Mouse (Mus musculus): ENCODE data around the gene Sstr2. TPM values are rescaled to one million over a fixed set of nuclear protein-coding genes. Genes with fewer than 3 reads are reported as not detected.

The Sstr2 gene
- 1 to 10 TPM; 1.6 to 3.9 TPM for total RNA-seq (2021)
- long read RNA-seq, experiment 1, transcript Sstr2-203 (2 exons, 2,143 nt): major isoform, 5 of 6 reads
- long read RNA-seq, experiment 1, partial matches to known transcripts: 0 of 6 reads
- long read RNA-seq, experiment 1, other reads (novel, unspliced or antisense): 0 of 6 reads
- long read RNA-seq, experiment 2, transcript Sstr2-203 (2 exons, 2,143 nt): major isoform, 5 of 5 reads
- long read RNA-seq, experiment 2, partial matches to known transcripts: 0 of 5 reads
- long read RNA-seq, experiment 2, other reads (novel, unspliced or antisense): 0 of 5 reads

DNA sequence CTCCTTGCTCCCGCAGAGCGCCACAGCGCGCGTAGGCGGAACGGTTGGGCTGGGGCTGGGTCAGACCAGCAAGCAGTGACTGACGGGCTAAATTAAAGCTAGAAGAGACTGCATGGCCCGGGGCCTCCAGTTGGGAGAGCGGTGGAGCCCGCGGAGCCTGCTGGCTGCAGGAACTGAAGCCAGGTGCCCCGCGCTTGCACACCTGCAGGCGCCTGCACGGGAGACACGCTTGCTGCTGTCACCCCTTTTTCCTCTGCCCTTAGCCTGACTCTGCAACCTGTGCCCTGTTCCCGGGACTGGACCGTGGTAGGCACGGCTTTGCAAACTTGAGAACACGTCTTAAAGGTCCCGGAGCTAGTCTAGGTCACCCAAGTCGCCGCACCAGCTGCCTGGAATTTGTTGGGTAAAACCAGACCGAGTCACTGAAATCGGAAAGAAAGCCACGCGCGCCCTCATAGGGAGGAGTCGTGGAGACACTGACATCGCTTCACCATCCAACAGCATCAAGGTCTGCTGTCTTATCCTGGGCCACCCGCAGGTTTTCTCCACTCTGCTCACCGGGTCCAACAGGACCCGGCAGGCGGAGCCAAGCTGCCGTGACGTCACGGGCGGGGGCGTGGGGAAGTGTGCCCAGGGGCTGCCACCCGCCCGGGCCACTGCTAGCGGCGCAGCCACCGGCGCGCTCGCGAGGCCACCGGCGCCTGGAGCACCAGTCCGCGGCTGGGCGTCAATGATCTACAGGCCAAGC is at the start of gene Sstr2:
Sstr2 (plus strand) TSS at position 671 of the 748 bp plus-strand sequence.
- peak; percentile 87 to 90 for DNase-seq

DNA sequence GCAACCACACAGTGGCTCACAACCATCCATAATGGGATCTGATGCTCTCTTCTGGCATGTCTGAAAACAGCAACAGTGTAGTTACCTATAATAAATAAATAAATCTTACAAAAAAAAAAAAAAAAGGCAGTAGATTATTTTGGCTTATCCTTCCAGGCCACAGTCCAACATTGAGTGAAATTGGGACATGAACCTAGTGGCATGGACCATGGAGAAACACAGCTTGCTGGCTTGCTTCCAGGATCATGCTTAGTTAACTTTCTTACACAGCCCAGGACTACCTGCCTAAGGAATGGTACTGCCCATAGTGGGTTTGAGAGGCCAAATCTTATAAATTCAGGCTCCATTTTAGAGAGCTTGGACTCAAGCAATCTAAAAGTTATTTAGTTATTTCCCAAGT is 47.5 kb upstream of the Sstr2 start:
- DNase-seq: no peak

DNA sequence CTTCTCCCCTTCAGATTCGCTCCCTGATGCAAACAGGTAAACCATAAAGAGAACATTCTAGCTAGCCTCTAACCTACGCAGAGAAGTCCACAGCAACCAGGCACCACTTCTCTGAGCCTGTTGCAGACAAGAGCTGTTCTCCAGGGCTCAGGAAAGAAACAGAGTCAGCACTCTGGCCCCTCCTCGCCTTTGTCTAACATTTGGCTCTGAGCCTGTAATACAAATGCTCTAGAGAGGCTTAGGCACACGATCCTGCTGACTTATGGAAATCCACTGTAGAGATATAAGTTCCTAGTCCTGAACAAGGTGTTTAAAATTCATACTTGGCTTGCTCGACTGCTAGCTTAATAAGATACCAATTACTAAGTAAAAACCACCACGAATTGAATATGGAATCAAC is 46.5 kb upstream of the Sstr2 start:
- no peak for DNase-seq

DNA sequence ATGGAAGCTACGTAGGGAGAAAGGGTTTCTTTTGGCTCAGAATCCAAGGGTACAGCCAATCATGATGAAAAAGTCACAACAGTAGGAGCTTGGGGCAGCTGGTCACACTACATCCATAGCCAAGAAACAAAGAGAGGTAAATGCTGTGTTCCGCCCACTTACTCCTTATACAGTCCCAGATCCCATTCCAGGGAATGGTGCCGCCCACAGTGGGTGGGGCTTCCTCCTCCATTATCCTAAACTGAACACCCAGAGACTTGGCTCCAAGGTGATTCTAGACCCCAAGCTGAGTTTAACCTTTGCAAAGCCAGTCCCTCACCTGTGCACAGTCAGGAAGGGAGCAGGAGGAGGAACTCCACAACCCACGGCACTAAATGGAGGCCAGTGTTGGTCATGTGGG is 41.9 kb upstream of the Sstr2 start:
- DNase-seq: no peak

DNA sequence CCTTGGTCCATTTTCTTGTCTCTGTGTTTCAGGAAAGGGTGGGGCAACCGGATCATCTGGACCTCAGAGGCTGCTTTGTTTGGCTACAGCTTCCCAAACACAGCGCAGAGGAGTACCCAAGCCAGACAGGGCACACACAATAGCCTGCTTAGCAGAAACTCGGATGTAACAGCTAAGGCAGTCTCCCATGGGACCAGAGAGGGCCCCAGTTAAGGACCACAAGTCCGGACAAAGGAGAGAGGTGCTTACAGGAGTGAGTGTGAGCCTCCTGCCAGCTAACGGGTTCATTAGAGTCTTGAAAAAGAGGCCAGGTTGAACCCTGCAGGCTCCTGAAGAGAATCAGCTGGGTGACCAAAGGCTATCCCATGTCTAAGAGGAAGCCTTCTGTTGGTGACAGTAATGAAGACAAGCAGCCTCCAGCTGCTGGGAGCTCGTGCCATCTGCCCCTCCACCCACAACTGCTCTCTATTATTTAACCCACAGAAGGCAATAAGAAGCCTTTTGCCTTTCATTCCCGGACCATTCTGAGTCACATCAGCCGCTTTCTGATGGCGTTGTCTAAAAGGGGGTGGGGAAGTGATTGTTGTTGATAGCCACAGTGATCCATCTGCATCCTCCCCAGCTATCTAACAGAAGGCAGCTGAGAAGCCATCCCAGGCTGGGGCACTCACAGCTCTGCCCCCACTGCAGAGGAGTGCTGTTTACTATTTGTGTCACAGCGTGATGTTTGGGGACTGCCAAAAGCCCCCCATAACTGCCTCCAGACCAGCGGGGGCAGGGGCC is 35.1 kb upstream of the Sstr2 start:
- DNase-seq: no peak

DNA sequence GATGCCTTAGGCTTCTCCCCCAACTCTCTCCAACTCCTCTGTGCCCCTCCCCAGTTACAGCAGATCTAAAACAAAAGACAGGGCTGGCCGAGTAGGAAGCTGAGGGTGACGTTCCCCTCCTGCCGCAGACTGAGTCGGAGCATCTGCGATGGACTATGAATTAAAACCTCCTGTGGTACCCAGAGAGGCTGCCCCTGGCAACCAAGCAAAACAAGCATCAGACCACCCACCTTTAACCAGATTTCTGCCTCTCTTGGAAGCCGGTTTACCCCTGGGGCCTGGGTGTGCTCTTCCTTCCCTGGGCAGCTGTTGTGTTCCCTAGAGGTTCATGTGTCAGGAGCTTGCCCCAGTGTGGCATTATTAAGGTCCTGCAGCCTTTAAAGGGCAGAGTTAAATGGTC is 32.7 kb upstream of the Sstr2 start:
- DNase-seq: no peak

DNA sequence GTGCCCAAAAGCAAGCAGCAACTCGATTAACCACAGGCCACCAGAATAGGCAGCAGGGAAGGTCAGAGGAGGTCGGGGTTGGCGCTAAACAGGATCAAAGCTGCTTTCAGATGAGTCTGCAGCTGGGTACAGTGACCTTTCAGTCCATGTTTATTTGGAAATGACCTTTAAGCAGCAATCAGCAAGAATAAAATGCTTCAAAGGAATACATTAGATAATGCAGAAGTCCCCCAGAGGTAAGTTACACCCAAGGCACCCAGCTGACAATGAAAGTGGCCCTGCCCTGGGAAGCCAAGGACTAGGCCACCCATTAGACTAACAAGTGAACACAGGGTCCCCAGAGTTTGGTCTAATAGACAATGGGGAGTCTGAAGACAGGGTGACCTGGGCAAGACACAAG is 30.2 kb upstream of the Sstr2 start:
- DNase-seq: peak; percentile 16 to 17

DNA sequence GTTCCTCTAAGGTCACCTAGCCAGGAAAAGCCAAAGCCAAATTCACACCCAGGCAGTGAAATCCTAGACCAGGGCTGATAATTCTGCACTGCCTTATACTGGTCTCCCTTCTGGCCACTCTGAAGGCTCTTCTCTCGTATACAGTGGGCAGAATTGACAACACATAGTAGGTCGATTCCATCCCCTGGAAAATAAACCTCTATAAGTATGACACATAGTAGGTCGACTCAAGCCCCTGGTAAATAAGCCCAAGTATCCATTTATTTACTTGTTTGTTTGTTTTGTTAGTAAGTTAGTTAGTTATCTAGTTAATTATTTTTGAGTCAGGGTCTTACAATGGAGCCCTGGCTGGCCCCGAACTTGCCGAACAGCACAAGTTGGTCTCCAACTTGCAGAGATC is 24.0 kb upstream of the Sstr2 start:
- DNase-seq: no peak

DNA sequence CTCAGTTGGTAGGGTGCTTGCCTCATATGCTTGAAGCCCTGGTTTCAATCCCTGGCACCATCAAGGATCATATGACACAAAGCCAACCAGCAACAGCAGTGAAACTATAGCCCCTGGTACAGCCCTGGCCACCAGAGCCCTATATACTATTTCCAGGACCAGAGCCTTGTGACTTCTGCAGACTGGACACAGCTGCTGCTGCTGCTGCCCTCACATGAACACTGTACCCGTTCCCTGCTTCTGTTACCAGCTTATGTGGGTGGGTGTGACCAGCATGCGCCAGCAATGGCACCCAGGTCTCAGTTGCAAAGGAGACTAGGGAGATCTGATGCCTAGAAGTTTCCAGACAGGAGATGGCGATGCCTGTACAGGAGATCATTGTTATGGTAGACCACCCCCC is 21.5 kb upstream of the Sstr2 start:
- no peak for DNase-seq

DNA sequence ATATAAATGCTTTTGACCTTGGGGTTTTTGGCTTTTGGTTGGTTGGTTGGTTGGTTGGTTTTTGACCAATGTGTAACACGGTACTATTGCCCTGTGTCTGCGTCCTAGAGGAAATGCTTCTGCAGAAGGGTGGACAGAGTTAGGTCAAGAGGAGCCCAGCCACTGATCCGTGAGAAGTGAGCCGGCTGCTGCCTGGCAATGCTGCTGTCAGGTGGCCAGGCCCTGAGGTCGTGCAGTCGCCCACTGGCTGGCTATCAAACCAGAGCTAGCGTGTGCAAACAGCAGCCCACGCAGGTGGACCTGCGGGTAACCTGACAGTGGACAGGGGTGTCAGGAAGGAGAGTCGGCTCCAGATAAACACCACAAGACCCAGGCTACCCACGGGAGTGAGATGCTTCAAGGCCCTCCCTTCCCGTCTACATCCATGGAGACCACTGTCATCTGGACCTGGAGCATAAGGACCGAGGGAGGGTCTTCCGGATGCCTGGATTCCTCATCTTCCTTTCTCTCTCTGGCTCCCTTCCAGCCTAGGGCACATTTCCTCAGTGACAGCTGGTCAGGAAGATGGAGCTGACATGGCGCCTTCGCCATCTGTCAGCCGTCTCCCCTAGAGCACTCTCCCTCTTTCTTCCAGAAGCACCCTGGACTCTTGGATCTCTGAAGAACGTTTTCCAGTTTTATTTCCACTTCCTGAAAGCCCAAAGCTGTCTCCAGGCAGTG is 18.5 kb upstream of the Sstr2 start:
- DNase-seq: no peak

DNA sequence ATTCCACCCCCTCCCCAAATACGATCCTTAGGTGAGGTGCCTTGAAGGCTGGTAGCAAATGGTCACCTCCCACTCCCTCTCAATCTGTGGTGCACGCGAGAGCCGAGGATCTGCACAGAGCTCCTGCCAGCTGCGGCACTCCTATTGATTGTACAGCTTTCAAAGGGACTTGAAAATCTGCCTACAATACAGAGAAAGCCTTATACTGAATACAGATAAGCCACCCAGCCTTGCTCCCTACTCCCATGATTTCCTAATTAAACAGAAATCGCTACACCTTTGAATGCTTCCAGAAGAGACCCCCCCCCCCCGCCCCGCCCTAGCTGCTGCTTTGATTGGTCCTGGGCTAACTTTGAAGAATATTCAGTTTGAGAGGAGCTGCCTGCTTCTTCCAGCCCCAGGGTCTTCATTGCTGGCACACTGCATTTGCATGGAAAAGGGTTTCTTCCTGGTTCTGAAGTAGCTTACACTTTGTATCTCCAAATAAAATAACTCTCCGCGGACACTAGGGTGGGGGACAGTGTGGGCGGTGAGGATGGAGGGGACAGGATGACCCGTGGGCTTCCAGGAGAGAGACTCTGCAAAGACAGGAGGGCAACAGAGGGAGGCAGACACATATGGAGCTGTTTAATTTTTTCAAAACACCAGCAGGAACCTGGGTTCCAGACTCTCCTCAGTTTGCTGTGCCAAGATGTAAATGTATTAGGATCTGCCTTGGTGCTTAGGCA is 17.4 kb upstream of the Sstr2 start:
- DNase-seq: no peak

DNA sequence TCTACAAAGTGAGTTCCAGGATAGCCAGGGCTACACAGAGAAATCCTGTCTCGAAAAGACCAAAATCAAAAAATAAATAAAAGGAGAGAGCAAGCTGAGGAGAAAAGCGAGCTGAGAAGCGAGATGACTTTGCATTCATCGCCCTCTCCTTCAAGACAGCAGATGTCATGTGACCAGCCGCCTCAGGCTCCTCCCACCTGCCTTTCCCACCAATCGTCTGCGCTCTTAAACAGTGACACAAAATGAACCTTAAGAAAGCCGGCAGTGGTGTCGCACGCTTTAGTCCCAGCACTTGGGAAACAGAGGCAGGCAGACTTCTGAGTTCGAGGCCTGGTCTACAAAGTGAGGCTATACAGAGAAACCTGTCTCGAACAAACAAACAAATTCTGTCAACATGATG is 11.6 kb upstream of the Sstr2 start:
- DNase-seq: no peak

DNA sequence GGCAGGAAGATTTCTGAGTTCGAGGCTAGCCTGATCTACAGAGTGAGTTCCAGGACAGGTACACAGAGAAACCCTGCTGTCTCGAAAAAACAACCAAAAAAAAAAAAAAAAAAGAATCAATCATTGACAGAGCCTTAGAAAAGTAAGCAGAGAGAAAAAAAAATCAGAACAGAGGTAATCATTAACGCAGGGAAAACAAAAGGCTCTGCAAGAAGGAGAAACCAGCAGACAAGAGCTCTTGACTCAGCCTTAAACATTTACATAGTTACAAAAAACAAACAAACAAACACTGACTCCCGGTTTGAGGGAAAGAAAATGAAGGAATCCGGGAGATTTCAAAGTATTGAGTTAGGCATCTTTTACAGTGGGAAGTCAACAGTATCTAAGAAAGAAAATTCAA is 9.6 kb upstream of the Sstr2 start:
- DNase-seq: no peak

DNA sequence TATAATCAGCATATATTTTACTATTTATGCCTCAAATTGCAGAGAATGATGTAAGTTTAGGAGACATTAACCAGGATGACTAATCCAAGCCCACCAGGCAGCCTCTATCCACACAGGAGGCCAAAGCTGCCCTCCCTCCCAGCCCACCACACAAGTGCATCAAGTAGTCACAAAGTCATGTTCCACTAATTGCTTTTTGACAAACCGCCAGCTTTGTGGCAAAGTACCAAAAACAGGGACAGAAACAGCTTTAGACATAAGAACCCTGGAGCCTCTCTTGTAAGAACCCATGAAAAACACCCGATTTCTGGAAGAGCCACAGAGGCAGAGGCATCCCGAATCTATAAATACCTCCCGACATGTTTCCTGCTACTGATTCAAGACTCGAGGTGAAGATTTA is 8.9 kb upstream of the Sstr2 start:
- no peak for DNase-seq

DNA sequence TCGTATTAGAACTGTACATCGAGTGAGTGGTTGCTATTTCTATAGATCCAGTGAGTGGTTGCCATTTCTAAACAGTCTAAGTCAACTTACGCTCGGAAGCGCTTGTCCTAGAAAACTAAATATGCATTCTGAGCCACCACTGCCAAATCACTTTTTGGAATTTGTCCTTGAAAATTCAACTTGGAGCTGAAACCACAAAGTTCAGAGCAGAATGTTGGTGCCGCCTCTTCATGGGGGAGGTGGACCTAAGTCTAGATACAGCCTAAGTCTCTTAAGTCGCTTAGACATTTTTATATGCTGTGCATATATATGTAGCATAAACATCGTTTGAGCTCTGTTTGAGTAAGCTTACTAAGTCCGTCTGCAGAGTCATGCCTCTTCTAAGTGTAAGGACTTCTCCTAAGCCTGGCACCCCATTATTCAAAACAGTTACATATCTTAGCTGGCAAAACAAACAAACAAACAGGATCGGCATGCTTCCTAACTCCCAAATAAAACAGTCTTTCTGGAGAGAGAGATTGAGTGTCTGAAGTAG is 8.0 kb upstream of the Sstr2 start:
- DNase-seq: peak; percentile 30 to 50

DNA sequence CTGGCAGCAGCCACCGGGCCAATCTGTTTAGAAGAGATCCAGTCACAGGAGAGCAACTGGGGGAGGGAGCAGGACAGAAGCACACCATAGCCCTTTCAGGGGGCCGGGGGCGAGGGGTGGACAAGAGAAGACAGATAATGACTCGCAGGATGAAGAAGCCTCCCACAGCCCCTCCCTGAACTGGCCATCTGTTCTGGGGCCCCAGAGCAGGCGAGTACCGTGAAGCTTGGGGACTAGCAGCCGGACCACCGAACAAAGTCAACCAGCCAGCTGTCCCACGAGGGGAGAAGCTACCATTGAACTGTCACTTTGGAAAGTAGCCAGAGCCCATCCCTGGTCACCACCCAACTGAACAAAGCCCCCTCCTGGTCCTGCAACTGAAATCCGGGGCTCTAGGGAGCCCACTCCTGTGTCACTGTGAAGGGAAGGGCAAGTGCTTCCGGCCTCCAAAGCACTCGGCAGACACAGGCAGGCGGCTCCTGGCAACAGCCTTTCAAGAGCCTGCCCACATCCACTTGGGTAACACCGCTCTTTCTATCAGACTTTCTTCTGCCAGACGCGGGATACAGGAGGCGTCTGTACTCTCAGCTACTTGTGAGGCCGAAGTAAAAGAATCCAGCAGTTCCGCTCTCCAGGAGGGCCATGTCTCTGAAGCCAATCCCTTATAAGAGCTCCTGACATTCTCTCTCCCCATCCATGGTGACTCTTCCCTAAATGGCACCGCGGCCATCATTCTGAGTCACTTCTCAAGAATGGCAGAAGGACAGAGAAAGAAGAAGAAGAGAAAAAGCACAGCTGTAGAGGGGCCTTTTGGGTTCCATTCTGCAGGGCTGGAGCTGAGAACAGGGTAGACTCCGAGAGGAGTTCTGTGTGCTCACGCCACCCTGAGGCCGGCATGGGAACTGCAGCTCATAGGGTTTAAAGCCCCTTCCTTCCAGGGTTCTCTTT is 7.2 kb upstream of the Sstr2 start:
- DNase-seq: peak; percentile 55 to 76

DNA sequence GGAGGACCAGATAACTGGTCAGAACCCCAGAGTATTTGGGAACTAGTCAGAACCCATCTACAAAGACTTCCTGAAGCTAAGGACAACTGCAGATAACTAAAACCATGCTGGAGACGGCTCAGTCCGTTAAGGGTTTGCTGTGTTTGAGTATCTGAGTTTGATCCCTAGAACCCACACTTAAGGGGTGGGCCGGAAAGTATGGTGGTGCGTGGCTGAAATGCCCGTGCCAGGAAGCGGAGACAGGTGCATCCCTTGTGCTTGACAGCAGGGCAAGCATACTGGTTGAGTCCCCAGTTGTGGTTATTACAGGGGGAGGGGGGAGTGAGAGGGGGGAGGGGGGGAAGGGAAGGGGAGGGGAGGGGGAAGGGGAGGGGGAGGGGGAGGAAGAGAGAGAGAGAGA is 4.7 kb upstream of the Sstr2 start:
- DNase-seq: no peak

DNA sequence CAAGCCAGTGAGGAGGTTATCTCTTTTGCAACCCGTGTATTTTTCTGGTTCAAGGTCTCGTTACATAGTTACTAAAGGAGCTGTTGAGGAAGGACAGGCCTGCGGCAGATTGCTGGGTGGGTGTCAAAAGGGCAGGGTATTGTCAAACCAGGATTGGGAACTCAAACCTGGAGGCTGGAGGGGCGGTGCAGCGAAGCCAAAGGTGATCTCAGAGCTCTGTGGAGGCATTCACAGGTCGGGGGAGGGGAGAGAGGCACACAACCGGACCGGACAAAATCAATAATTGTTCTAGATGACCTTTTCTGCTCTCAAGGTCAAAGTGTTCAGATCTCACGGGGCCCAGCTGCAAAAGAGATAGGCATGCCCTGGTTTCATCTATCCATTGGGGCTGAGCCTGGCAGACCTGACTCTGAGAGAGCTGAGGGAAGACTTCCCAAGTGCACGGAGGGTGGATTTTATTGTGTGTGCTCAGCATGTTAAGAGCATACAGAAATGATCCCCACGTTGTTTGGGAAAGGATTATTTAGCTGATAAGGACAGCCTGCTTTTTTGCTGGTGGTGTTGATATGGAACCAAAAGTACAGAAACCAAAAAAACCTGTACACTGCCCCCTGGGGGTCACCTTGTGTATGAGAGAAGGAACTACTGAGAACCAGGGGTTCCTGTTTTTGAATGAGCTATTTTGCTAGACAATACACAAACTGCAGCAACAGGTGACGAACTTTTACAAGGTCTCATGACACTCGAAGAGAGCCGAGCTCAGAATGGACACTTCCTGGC is 1.8 kb upstream of the Sstr2 start:
- peak; percentile 66 to 84 for DNase-seq

DNA sequence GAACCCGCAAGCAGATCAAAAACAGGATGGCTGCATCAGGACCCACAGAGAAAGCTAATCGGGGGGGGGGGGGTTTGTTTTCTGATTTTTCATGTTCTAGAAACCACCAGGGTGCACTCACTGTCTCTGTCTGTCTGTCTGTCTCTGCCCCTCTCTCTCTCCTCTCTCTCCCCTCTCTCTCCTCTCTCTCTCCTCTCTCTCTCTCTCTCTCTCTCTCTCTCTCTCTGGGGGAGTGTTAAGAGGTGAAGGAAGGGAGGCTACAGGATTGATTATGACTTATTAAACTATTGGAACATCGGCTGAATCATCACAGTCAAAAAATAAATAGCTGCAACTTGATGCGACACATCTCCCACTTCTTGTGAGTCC is 855 bp upstream of the Sstr2 start:
- DNase-seq: no peak

Measured in adrenal gland, postnatal 36 days (tissue).